Mouse (Mus musculus) ovary, adult 18-20 months (tissue): ENCODE measurements around the gene Tbk1.

Experiments used
- DNase-seq: peaks from one replicate; pipeline ENCODE4 v3.0.0; 2022; ENCODE audit warnings: low spot score, mixed read lengths

Gene Tbk1

DNA sequence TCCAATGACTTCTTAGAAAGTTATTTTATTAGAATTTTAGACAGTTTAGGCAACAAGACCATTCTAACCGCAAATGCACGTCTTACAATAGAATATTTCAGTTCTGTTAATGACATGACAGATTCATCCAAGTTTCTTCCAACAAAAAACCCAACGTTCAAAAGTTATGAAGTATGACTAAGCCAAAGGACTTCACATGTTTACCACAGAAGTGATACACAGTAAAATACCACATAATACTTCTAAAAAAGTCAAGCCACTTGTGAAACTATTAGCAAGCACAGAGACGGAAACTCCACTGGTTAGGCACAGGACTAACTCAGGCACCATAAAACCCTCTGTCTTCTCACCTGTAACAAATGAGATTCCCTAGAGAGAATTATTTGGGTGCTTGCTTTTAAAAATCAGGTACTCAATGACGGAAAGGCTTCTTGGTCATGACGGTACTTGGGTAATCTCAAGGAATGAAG, 819 bp upstream of the Tbk1 start:
- DNase-seq: no peak

DNA sequence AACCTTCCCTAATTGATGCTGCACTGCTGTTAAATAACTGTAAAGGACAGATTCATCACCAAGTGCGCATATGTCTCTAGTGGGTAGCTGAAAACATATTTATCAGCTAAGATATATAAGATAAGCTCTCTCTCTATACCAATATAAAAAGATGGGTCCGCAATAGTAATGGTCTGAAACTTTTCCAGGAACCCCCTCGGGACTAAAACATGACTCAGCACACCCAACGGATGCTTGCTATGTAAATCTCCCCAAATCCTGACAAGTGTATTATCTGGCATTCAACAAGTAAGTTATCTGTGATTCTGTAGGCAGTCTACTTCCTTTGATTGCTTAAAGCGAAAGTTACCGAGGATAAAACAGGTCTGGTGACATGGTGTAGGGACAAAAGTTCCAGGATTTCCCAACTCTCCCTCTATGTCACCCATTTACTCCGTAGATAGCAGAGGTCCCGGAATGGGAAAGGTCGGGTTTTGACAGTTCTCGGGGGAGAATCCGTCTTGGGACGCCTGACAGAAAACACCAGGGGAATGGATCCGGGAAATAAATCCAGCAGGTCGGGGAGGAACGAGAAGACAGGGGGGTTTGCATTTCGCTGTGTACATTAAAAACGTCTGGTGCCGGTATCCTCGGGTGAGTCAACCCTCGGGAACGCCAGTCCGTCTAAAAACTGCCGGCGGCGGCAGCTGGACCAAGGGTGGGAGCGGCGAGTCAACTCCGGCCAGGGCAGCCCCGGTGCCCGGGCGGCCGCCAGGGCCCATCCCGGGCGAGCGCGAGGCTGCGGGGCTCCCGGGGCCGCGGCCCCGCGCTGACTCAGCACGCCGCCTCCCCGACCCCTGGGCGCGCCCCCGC, 570 bp downstream of the Tbk1 start:
- DNase-seq: no peak

DNA sequence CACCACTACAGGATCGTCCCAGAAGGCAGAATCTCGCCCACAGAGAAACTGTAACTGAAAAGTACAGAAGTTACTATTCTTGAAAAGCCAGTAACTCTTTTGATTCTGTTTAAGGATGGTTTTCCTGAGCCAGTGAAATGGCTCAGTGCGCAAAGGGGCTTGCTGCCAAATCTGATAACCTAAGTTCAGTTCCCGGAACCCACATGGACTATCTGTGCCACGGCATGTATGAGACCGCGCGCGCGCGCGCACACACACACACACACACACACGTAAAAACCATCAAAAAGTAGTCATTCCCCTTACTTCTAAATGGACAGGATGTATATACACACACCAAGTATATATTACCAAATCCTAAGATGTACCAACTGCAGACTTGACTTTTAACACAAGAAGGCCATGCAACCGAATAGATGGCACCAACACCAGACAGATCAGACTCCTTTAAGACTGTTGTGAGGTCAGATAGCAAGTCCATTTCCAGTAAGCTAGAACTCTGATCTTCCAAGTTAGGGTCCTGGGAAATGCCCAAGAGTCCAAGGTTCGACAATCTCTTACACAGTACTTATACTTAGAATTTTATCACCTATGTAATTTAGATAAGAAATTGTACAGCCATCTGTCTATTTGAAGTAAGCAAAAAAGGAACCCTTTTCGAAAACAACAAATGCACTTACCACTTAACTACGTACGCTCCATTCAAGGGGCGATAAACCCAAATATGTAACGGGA, 1.4 kb downstream of the Tbk1 start:
- DNase-seq: no peak

DNA sequence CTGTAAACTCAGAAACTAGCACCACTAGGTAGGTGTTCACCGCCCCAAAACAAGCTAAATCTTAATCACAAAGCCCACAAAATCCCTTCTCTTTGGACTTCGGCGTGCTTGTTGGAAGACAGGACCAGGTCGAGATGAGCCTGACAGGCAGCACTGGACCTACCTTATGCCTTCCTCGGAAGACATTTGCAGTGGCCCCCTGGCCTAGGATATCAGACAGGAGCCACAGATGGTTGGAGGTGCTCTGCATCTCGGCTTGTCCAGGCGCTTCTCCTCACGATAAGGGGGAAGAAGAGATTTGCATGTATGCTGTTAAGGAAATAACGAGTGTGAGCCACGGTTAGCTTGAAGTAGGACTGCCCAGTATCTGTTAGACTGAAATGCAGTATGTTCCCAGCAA, 2.6 kb downstream of the Tbk1 start:
- no peak for DNase-seq

DNA sequence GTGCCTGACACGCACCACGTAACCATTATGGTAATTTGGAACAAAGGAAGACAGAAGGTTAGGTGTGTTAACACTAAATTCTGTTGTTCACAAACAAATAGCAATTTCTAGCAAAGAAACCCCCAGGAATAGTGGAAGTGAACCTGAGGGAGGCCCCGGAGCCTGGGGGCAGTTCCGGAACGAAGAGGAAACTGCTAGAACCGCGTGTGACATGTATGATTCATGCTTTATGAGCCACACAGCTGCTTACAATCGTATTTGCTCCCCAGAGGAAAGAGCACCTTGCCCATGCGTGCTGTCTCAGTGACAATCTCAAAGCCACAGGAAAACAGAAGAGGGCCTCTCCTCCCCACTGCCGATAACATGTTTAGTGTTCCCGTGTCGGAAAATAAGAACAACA, 3.6 kb downstream of the Tbk1 start:
- no peak for DNase-seq

DNA sequence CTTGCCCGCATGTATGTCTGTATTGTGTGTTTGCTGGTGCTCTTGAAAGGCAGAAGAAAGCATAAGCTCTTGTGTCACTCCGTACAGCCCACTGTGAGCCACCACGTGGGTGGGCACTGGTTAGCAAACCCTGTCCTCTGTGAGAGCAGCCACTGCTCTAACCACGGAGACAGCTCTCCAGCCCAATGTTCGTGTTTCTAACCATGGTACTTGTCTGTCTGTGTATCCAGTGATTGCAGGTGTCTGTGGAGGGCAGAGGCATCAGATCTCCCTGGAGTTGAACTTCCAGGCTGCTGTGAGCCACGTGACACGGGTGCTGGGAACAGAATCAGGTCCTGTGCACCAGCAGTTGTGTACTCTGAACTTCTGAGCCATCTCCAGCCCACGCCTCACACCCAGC, 4.3 kb downstream of the Tbk1 start:
- no peak for DNase-seq

DNA sequence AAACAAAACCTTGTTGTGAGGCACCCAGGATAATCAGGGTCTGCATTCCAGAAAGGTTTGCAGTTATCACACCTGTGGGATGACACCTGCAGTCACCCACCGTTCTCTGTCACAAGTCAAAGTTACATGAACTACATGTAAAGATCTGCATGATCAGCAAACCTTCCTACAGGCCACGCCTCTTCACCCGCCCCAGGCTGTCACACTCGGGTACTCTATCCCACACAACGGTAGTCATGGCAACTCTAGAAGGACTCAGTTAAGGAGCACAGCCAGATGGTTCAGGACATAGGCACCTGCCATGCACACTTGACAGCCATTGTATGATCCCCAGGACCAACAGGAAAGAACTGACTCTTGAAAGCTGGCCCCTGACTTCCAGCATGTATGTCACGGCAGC, 5.2 kb downstream of the Tbk1 start:
- DNase-seq: no peak

DNA sequence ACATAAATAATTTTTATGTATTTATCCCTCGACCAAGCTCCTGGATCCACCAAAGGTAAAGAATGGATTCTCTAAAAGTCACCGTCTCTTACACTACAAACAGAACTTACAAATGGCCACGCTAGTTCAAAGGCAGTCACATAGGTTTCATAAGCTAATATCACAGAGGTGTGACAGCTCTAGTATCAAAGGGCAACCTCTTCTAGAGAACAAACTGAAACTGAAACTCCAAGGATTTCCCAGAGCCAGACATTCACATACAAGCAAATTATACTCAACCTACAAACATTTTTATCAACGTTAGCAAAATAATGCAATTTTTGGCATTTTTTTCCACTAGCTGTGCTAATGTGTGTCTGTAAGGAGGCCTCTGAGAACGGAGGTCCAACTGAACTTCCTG, 6.2 kb downstream of the Tbk1 start:
- no peak for DNase-seq

DNA sequence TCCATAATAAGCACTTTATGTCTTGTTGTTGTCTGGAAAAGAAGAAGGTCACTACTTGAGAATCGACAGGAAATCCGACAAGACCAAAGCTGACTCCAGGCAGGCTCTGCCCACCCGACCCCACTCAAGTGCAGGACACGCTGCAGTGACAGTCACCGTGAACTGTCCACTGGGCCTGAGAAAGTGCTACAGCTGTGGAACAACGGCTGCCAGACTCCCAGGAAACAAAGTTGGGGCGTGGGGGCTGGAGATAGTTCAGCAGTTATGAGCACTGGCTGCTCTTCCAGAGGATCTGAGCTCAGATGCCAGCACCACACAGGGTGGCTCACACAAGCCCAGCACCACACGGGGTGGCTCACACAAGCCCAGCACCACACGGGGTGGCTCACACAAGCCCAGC, 10.2 kb downstream of the Tbk1 start:
- DNase-seq: no peak

DNA sequence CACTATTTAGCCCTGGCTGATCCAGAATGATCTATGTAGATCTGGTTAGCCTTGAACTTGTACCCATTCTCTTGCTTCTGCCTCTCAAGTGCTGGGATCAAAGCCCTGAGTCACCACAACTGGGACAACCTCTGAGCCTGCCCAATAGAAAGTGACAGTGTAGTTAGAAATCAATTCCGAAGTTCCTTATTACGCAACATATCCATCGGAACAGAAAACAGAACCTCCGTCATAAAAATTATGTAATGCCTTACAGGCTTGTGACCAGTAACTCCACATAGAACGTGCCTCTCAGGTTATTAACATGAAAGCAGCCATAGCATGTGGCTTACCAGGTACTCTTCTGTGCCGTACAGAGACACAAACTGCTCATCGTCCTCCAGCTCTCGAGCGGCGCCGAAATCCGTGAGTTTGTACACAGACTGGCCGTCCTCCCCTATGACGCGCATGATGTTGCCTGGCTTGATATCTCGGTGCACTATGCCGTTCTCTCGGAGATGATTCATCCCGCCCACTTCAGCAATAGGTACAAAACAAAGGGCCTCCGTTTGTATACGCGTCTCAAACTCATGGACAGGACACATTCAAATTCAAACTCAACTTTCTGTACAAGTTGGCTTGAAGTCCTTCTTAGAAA, 15.0 kb downstream of the Tbk1 start:
- DNase-seq: no peak

DNA sequence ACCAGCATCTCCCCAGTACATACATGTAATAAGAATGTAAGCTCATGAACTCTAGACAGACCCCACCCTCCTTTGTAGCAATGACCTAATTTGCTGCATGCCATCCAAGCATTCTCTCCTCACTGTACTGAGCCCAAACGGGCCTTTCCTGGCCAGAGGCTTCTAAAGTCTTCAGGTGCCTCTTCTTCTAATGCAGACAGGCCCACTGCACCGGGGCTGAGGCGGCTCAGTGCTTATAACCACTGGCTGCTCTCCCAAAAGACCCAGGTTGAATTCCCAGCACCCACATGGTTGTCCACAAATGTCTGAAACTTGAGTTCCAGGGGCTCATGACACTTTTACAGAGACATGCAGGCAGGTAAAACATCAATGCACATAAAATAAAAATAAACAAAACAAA, 15.6 kb downstream of the Tbk1 start:
- DNase-seq: no peak

DNA sequence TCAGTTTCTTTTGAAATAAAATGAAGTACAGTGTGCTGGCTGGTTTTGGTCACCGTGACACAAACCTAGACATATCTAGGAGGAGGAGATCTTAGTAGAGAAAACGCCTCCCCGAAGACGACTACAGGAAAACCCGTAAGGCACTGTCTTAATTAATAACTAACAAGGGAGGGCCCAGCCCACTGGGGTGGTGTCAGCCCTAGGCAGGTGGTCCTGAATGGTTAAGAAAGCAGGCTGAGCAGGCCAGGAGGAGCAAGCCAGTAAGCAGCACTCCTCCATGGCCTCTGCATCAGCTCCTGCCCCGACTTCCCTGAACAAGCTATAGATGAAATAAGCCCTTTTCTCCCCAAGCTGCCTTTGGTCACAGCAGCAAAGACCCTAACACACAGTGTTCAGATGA, 16.8 kb downstream of the Tbk1 start:
- no peak for DNase-seq

DNA sequence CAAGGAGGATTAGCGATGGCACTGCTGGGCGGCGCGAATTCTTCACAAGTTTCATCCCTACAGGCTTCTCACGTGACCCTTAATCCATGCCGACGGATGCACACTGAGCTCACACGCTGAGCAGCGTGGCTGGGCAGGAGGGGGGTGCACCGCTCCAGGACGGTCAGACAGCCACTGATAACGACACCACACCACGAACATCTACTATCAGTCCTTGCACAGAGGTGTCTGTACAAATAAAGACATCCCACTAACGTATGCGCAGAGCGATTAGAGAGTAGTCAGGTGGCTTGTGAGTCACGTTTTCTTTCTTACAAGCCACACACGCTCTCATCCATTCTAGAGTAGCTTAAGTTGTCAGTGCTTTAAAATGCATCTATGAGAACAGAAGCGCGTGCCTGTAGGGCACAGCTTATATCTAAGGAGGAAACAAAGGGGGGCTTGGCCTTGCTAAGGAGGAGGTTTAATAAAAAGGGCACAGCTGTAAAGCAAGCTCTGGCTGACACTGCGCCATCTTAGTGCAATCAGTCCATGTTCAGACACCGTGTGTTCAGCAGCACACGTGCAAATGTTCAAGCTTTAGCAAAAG, 17.5 kb downstream of the Tbk1 start:
- DNase-seq: no peak

DNA sequence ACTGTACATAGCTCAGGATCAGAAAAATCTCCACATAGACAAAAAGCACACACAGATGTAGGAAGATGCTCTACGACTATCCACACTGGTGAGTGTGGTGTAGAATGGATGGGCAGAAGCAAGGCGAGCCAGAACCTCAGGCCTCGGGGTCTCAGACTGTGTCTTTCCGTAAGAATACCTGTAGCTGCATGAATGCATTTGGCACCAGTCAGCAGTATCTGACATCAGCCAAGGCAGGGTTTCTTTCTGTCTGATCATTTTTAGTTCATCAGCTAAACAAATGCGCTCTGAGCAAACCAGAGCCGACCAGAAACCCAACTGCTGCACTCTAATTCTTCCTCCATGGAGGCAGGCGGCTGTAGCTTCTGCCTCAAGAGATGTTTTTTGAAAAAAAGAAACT, 18.1 kb downstream of the Tbk1 start:
- DNase-seq: no peak

DNA sequence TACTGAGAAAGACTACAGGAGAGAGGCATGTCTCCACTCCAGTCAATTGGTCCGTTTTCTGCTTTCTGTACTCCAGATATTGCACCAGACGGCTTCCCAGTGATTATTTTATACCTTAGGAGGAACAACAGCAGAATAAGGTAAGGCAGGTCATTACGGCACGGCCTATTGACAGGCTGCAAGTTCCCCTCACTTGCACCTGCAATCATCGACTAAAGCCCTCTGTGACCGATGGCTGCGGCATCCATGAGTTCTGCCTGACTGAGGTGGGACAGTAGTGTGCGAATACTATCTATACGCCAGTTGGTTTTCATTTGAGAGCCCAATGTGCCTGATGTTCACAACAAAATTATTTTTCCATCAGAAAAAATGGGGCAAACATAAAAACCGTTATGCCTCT, 18.6 kb downstream of the Tbk1 start:
- DNase-seq: no peak

DNA sequence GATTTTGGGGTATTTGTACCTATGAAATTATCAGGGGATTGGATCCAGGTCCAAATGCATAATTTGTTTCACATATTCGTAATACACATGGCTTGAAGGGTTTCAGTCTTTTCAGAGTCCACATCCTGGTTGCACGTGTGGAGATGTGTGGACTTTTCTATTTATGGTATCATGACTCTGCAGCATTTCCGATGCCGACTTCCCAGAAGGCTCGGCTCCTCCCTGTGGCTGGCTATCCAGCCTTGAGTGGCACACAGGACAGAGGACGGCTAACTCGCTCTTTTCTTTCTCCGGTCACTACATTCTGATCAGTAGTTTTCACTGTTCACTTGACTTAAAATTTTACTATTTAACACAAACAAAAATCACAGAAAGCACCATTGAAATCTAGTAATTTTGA, 22.1 kb downstream of the Tbk1 start:
- no peak for DNase-seq

DNA sequence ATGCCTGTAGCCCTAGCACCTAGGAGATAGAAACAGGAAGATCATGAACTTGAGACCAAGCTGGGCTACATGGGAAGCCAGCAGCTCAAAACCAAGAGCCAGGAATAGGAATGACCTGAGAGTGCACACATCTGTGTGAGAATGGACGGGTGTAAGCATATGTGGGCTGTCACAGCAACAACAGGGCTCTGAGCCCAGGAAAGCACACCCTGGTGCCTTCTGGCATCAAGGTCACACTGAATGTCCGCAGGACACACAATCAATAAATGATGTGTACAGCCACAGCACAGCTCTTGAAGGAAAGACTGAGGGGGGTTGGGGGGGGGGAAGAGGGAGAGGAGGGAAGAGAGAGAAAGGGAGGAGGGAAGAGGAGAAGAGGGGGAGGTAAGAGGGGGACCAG, 28.4 kb downstream of the Tbk1 start:
- no peak for DNase-seq

DNA sequence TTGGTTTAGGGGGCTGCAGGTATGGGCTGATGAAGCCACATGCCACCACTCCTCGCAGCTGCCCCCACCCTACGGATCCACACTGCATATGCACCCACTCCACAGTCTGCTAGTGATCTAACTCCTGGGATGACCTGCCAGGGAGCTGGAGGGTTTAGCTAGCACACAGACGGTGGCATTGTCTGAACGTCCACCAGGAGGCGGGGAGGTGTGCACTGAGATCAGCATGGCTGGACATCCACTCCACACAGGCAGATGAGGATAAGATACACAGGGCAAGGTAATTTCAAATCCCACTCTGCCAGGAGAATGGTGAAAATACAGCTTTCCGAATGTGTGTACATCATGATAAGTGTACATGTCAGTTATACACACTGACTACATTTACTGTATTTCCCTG, 30.3 kb downstream of the Tbk1 start:
- no peak for DNase-seq

DNA sequence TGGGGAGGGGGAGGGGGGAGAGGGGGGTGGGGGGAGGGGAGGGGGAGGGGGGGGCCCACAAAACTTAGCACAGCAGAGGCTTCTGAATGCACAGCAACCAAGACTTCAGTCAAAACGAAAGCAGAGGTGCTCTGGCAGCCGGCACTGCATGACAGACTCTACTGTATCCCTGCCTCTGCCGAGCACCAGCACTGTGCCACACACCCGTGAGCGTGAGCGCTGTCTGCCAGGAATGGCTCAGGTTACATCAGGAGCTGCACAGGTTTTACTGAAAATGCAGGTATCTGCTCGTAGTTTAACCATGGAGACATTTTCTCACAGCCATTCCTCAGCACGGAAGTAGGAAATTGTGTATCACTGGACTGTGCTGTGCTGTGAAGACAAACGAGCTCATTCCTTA, 36.3 kb downstream of the Tbk1 start:
- no peak for DNase-seq

DNA sequence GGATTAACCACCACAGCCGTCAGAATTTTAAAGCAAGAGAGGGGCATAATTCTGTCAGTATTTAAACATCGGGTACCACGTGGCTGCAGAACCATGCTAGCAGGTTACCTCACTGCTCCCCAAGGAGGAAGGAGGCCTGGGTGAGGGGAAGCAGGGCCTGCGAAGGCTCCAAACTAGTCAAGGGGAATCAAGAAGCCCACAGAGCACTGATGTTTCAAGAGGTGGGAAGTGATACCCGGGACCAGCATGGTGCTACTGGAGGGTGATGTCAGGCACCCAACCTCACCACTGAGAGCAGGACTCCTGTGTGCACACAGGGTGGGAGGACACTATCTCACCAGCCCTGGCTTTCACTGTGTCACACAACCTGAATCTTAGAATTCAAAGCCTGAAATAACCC, 36.9 kb downstream of the Tbk1 start:
- DNase-seq: no peak

DNA sequence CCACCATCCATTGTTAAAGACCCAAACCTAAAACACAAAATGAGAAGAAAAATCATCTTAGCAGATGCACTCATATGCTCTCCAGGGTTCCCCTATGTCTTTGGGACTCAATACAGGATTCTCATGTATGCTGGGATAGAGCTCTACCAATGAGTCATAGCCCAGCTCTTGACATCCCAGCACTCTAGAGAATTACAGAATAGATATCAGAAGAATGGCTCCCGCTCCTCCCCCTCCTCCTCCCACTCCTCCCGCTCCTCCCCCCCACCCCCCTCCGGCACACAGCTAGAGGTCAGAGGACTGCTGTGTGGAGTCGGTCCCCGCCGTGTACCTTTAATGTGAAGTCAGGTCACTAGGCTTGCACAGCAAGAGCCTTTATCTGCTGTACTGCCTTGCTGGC, 39.4 kb downstream of the Tbk1 start:
- no peak for DNase-seq

DNA sequence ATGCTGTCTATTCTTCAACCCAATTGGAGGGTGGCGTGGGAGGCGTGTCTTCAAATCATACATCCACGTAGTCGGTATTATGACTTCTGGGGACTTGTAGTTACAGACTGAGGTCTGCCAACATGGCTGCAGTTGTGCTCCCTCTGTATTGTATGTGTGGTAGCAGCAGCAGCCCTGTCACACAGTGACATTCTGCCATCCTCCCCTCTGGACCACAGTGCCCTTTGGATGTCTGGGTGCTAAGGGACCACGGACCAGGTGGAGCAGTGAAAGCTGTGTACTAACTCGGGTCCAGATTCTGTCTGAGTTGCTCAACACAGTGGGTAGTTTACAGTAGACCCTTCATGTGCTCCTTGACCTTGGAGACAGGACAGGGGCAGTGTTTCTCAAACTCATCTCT, 43.0 kb downstream of the Tbk1 start:
- no peak for DNase-seq

DNA sequence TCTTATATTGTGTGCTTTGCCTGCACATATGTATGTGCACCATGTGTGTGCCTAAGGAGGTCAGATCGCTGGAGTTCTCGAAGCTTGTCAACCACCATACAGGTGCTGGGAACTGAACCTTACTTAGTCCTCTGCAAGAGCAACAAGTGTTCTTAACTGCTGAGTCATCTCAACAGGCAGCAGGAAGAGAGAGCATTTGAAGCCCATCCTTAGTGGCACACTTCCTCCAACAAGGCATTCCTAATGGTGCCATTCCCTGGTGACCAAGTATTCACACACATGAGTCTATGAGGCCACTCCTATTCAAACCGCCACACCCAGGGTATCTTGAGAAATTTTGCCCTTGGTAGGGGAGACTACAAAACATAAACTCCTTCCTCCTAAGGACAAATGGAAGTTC, 44.4 kb downstream of the Tbk1 start:
- DNase-seq: no peak
